Mouse (Mus musculus) ES-Bruce4 (cell line): ENCODE results near the gene Acaca.

Experiments used
- CTCF ChIP-seq: IDR thresholded peaks from one replicate; pipeline ENCODE4 v1.8.1; 2011; ENCODE audit warnings: low read depth, low read length
- EP300 ChIP-seq: IDR thresholded peaks from 2 replicates; pipeline ENCODE4 v1.6.1; 2011; ENCODE audit warnings: low read depth, low read length; ENCODE audit not compliant: insufficient read depth
- POLR2A ChIP-seq: IDR thresholded peaks from one replicate; pipeline ENCODE4 v1.8.1; 2011; ENCODE audit warnings: low read length; ENCODE audit not compliant: insufficient read depth

- TF ChIP-seq CTCF (no peak), POLR2A (no peak), EP300 (no peak)
Observed at GRCm38 (mm10) chr11:84373122-84373521, 243.7 kb downstream of the Acaca start.
